Mouse (Mus musculus): Measurements from ENCODE around the gene Sympk.

DNA sequence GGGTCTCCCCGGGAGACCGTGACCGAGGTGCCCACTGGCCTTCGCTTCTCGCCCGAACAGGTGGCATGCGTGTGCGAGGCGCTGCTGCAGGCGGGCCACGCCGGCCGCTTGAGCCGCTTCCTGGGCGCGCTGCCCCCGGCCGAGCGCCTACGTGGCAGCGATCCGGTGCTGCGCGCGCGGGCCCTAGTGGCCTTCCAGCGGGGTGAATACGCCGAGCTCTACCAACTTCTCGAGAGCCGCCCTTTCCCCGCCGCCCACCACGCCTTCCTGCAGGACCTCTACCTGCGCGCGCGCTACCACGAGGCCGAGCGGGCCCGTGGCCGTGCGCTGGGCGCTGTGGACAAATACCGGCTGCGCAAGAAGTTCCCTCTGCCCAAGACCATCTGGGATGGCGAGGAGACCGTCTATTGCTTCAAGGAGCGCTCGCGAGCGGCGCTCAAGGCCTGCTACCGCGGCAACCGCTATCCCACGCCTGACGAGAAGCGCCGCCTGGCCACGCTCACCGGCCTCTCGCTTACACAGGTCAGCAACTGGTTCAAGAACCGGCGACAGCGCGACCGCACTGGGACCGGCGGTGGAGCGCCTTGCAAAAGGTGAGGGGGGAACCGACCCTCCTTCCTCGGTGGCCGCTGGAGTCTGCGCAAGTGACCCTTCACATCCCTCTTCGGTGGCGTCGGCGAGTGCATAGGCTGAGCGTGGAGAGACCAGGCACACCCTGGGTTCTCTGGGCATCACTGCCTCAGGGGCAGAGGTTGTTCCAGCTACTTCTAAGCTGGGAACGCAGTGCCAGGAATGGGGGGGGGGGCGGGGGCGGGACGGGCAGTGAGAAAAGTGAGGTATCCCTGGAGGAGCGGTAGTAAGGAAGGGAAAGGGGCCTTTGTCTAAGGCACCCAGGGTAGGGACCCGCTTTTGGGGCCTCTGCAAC lies 70.9 kb downstream of the Sympk start:
- TF ChIP-seq MAZ (IDR thresholded peaks at IDR 0.05; ENCODE audit: low read depth, low read length) (no peak), POLR2A (IDR thresholded peaks at IDR 0.05; ENCODE audit: low read depth, low read length) (peak; percentile 25; the same call in 1 of the 2 replicates), GABPA (IDR thresholded peaks at IDR 0.05; ENCODE audit: insufficient replicate concordance, low read depth, low read length) (no peak), EP300 (IDR thresholded peaks at IDR 0.05; ENCODE audit: low read length) (no peak), ZMIZ1 (IDR thresholded peaks at IDR 0.05; ENCODE audit: low read depth, low read length) (no peak), ELF1 (IDR thresholded peaks at IDR 0.05; ENCODE audit: low read depth, low read length) (no peak), CTCF (conservative IDR thresholded peaks at IDR 0.05 in 1 of 2, IDR thresholded peaks at IDR 0.05 in 1 of 2; ENCODE audit: low read depth in 2 of 2, low read length in 2 of 2) (no peak), UBTF (IDR thresholded peaks at IDR 0.05; ENCODE audit: low read depth, low read length) (peak; percentile 78), PAX5 (IDR thresholded peaks at IDR 0.05; ENCODE audit: low read length) (no peak), MXI1 (IDR thresholded peaks at IDR 0.05; ENCODE audit: low read depth, low read length) (0 out of 2 replicates have a peak, but pooled peaks have one; percentile 31)

All from CH12.LX (cell line).